Mouse (Mus musculus): ENCODE measurements at regions not wholly inside any gene's neighbourhood (a gene's known extent, or its start where the extent isn't known, plus 50 kb on each side); places are given as distances from the start of the nearest gene placed in this dataset.

- Histone ChIP-seq H3K27ac (no peak overlapping the region), H3K9ac (no peak overlapping the region), H3K27me3 (ENCODE audit: control insufficient read depth, insufficient read depth, low read length) (peaks cover 10% of the 10 kb centered on the region), H3K4me3 (replicated peaks; ENCODE audit: low read length) (no peak overlapping the region), H3K36me3 (replicated peaks; ENCODE audit: control insufficient read depth, insufficient read depth) (no peaks in the 10 kb centered on the region), H3K4me2 (replicated peaks) (no peak overlapping the region), H3K4me1 (replicated peaks; ENCODE audit: control insufficient read depth, insufficient read depth, low read length) (peaks cover 17% of the 10 kb centered on the region), H3K9me3 (ENCODE audit: control insufficient read depth, low read length) (no peaks in the 10 kb centered on the region)
- DNase-seq (ENCODE audit: low spot score): no peak
- 67% methylated on average over 4 of the region's 4 CpGs for WGBS
- no peak for ATAC-seq (ENCODE audit: low FRiP score)
These were observed 141.9 kb upstream of the Tle3 start for GRCm38 (mm10) chr9:61230306-61230705.

- Histone ChIP-seq H3K4me2 (replicated peaks) (no peak overlapping the region), H3K9me3 (ENCODE audit: control insufficient read depth, low read length) (no peaks in the 10 kb centered on the region), H3K27ac (no peak overlapping the region), H3K27me3 (ENCODE audit: control insufficient read depth, insufficient read depth, low read length) (peaks cover 16% of the 10 kb centered on the region; the same call in 1 of the 2 replicates), H3K4me3 (replicated peaks; ENCODE audit: low read length) (no peak overlapping the region), H3K9ac (no peak overlapping the region), H3K36me3 (replicated peaks; ENCODE audit: control insufficient read depth, insufficient read depth) (no peaks in the 10 kb centered on the region), H3K4me1 (replicated peaks; ENCODE audit: control insufficient read depth, insufficient read depth, low read length) (peaks cover 30% of the 10 kb centered on the region)
- no peak for ATAC-seq (ENCODE audit: low FRiP score)
- 93% methylated on average over 7 of the region's 7 CpGs for WGBS
- DNase-seq (ENCODE audit: low spot score): no peak
These were observed 139.5 kb upstream of the Tle3 start for GRCm38 (mm10) chr9:61232630-61233029.

GRCm38 (mm10) chr9:61233251-61233650 is 138.9 kb upstream of the Tle3 start:
- H3K4me3 ChIP-seq (replicated peaks; ENCODE audit: low read length): no peak overlapping the region
- H3K4me1 ChIP-seq (replicated peaks; ENCODE audit: control insufficient read depth, insufficient read depth, low read length): peaks cover 26% of the 10 kb centered on the region
- no peak overlapping the region for H3K9ac ChIP-seq
- H3K27me3 ChIP-seq (ENCODE audit: control insufficient read depth, insufficient read depth, low read length): peaks cover 16% of the 10 kb centered on the region; the same call in 1 of the 2 replicates
- ATAC-seq (ENCODE audit: low FRiP score): no peak
- H3K9me3 ChIP-seq (ENCODE audit: control insufficient read depth, low read length): no peaks in the 10 kb centered on the region
- no peak overlapping the region for H3K4me2 ChIP-seq (replicated peaks)
- no peaks in the 10 kb centered on the region for H3K36me3 ChIP-seq (replicated peaks; ENCODE audit: control insufficient read depth, insufficient read depth)
- no peak for DNase-seq (ENCODE audit: low spot score)
- no peak overlapping the region for H3K27ac ChIP-seq
- 91% methylated on average over 2 of the region's 2 CpGs for WGBS

- no peak overlapping the region for H3K4me3 ChIP-seq (replicated peaks; ENCODE audit: low read length)
- H3K4me1 ChIP-seq (replicated peaks; ENCODE audit: control insufficient read depth, insufficient read depth, low read length): peaks cover 36% of the 10 kb centered on the region
- H3K36me3 ChIP-seq (replicated peaks; ENCODE audit: control insufficient read depth, insufficient read depth): no peaks in the 10 kb centered on the region
- peak; percentile 71 for ATAC-seq (ENCODE audit: low FRiP score)
- no peaks in the 10 kb centered on the region for H3K9me3 ChIP-seq (ENCODE audit: control insufficient read depth, low read length)
- WGBS: 10% methylated on average over 17 of the region's 17 CpGs
- DNase-seq (ENCODE audit: low spot score): peak; percentile 50
- no peak overlapping the region for H3K27ac ChIP-seq
- no peak overlapping the region for H3K4me2 ChIP-seq (replicated peaks)
- H3K27me3 ChIP-seq (ENCODE audit: control insufficient read depth, insufficient read depth, low read length): peaks cover 16% of the 10 kb centered on the region; the same call in 1 of the 2 replicates
- no peak overlapping the region for H3K9ac ChIP-seq
These were observed 136.2 kb upstream of the Tle3 start for GRCm38 (mm10) chr9:61235653-61236610.

- ATAC-seq (ENCODE audit: low FRiP score) (no peak), DNase-seq (ENCODE audit: low spot score) (no peak)
- H3K27me3 ChIP-seq (ENCODE audit: control insufficient read depth, insufficient read depth, low read length): peaks cover 9% of the 10 kb centered on the region; the same call in 1 of the 2 replicates
- no peaks in the 10 kb centered on the region for H3K36me3 ChIP-seq (replicated peaks; ENCODE audit: control insufficient read depth, insufficient read depth)
- 23% methylated on average over 4 of the region's 4 CpGs for WGBS
- H3K27ac ChIP-seq: no peak overlapping the region
- H3K9me3 ChIP-seq (ENCODE audit: control insufficient read depth, low read length): no peaks in the 10 kb centered on the region
- H3K4me1 ChIP-seq (replicated peaks; ENCODE audit: control insufficient read depth, insufficient read depth, low read length): peaks cover 42% of the 10 kb centered on the region
- H3K4me3 ChIP-seq (replicated peaks; ENCODE audit: low read length): no peak overlapping the region
- H3K4me2 ChIP-seq (replicated peaks): no peak overlapping the region
- no peak overlapping the region for H3K9ac ChIP-seq
These were observed 133.4 kb upstream of the Tle3 start for GRCm38 (mm10) chr9:61238687-61239250.

- H3K27me3 ChIP-seq (ENCODE audit: control insufficient read depth, insufficient read depth, low read length): peaks cover 6% of the 10 kb centered on the region; the same call in 1 of the 2 replicates
- 32% methylated on average over 4 of the region's 4 CpGs for WGBS
These were observed 132.8 kb upstream of the Tle3 start for GRCm38 (mm10) chr9:61239328-61239727.

GRCm38 (mm10) chr9:61241442-61241841 is 130.7 kb upstream of the Tle3 start:
- H3K36me3 ChIP-seq (replicated peaks; ENCODE audit: control insufficient read depth, insufficient read depth): no peaks in the 10 kb centered on the region
- WGBS: 18% methylated on average over 8 of the region's 8 CpGs
- ATAC-seq (ENCODE audit: low FRiP score): peak; percentile 48; the same call in 1 of the 2 replicates
- no peak overlapping the region for H3K4me3 ChIP-seq (replicated peaks; ENCODE audit: low read length)
- H3K27ac ChIP-seq: no peak overlapping the region
- H3K4me2 ChIP-seq (replicated peaks): no peak overlapping the region
- peaks cover 34% of the 10 kb centered on the region for H3K4me1 ChIP-seq (replicated peaks; ENCODE audit: control insufficient read depth, insufficient read depth, low read length)
- H3K27me3 ChIP-seq (ENCODE audit: control insufficient read depth, insufficient read depth, low read length): peaks cover 6% of the 10 kb centered on the region; the same call in 1 of the 2 replicates
- H3K9me3 ChIP-seq (ENCODE audit: control insufficient read depth, low read length): 0 out of 2 replicates have a peak, but pooled peaks cover 8% of the 10 kb centered on the region
- no peak for DNase-seq (ENCODE audit: low spot score)
- H3K9ac ChIP-seq: no peak overlapping the region

More at GRCm38 (mm10) chr9:61239328-61239727, 132.8 kb upstream of the Tle3 start:
- no peak overlapping the region for H3K9ac ChIP-seq
- peaks cover 42% of the 10 kb centered on the region for H3K4me1 ChIP-seq (replicated peaks; ENCODE audit: control insufficient read depth, insufficient read depth, low read length)
- no peak overlapping the region for H3K27ac ChIP-seq
- H3K9me3 ChIP-seq (ENCODE audit: control insufficient read depth, low read length): no peaks in the 10 kb centered on the region
- H3K4me2 ChIP-seq (replicated peaks): no peak overlapping the region
- no peak overlapping the region for H3K4me3 ChIP-seq (replicated peaks; ENCODE audit: low read length)
- ATAC-seq (ENCODE audit: low FRiP score): no peak
- no peaks in the 10 kb centered on the region for H3K36me3 ChIP-seq (replicated peaks; ENCODE audit: control insufficient read depth, insufficient read depth)
- no peak for DNase-seq (ENCODE audit: low spot score)

- WGBS: 71% methylated on average over 9 of the region's 9 CpGs
- ATAC-seq (ENCODE audit: low FRiP score) (no peak), DNase-seq (ENCODE audit: low spot score) (no peak)
These were observed 129.9 kb upstream of the Tle3 start for GRCm38 (mm10) chr9:61242167-61242860.

GRCm38 (mm10) chr9:61243289-61243688 is 128.9 kb upstream of the Tle3 start:
- Histone ChIP-seq H3K9me3 (ENCODE audit: control insufficient read depth, low read length) (0 out of 2 replicates have a peak, but pooled peaks cover 8% of the 10 kb centered on the region), H3K4me2 (replicated peaks) (no peak overlapping the region)
- 78% methylated on average over 6 of the region's 6 CpGs for WGBS

More at GRCm38 (mm10) chr9:61242167-61242860, 129.9 kb upstream of the Tle3 start:
- Histone ChIP-seq H3K4me3 (replicated peaks; ENCODE audit: low read length) (no peak overlapping the region), H3K27ac (no peak overlapping the region), H3K4me2 (replicated peaks) (no peak overlapping the region), H3K9ac (no peak overlapping the region), H3K36me3 (replicated peaks; ENCODE audit: control insufficient read depth, insufficient read depth) (no peaks in the 10 kb centered on the region), H3K4me1 (replicated peaks; ENCODE audit: control insufficient read depth, insufficient read depth, low read length) (peaks cover 26% of the 10 kb centered on the region), H3K27me3 (ENCODE audit: control insufficient read depth, insufficient read depth, low read length) (no peaks in the 10 kb centered on the region; the same call in 1 of the 2 replicates), H3K9me3 (ENCODE audit: control insufficient read depth, low read length) (0 out of 2 replicates have a peak, but pooled peaks cover 8% of the 10 kb centered on the region)

More at GRCm38 (mm10) chr9:61243289-61243688, 128.9 kb upstream of the Tle3 start:
- no peaks in the 10 kb centered on the region for H3K36me3 ChIP-seq (replicated peaks; ENCODE audit: control insufficient read depth, insufficient read depth)
- no peak overlapping the region for H3K4me3 ChIP-seq (replicated peaks; ENCODE audit: low read length)
- peaks cover 22% of the 10 kb centered on the region for H3K4me1 ChIP-seq (replicated peaks; ENCODE audit: control insufficient read depth, insufficient read depth, low read length)
- no peak for DNase-seq (ENCODE audit: low spot score)
- no peak overlapping the region for H3K27ac ChIP-seq
- no peak for ATAC-seq (ENCODE audit: low FRiP score)
- H3K27me3 ChIP-seq (ENCODE audit: control insufficient read depth, insufficient read depth, low read length): no peaks in the 10 kb centered on the region
- H3K9ac ChIP-seq: no peak overlapping the region
